Mouse (Mus musculus) MEL (cell line): ENCODE results near the gene Zg16. TPM values are rescaled to one million over a fixed set of nuclear protein-coding genes. Genes with fewer than 3 reads are reported as not detected.
A peak's percentile ranks its signal among the peaks of the same experiment; 100 is the strongest.

Experiments used
- DNase-seq: peaks from one replicate; pipeline ENCODE4 v3.0.0; 2011; ENCODE audit warnings: low read depth, low spot score
- H3K27ac ChIP-seq: 2 replicates; pipeline ENCODE4 v1.5.1; 2012; ENCODE audit warnings: low read depth, mild to moderate bottlenecking, control low read depth, low read length, moderate library complexity; ENCODE audit not compliant: control insufficient read depth
- H3K27me3 ChIP-seq, 2 experiments: fragments of 150-350 bp in 1 of 2; sonication (generic) in 1 of 2; 2 replicates each; pipeline ENCODE4 v1.6.1; 2012; ENCODE audit warnings: low read length in 2 of 2, mild to moderate bottlenecking in 2 of 2, improper control_type of control experiment in 1 of 2, moderate library complexity in 1 of 2; ENCODE audit not compliant: insufficient read depth in 2 of 2, control insufficient read depth in 1 of 2
- H3K36me3 ChIP-seq, 2 experiments: 2 replicates each; pipeline ENCODE4 v1.6.1; 2012 to 2014; ENCODE audit warnings: low read length in 2 of 2, improper control_type of control experiment in 1 of 2, inconsistent platforms in 1 of 2, mild to moderate bottlenecking in 1 of 2; ENCODE audit not compliant: insufficient read depth in 2 of 2, control insufficient read depth in 1 of 2
- H3K4me1 ChIP-seq, 2 experiments: fragments of 150-350 bp in 1 of 2; sonication (generic) in 1 of 2; 2 replicates each; pipeline ENCODE4 v1.6.1; 2012; ENCODE audit warnings: low read length in 2 of 2, improper control_type of control experiment in 1 of 2, mild to moderate bottlenecking in 1 of 2; ENCODE audit not compliant: insufficient read depth in 2 of 2, control insufficient read depth in 1 of 2
- H3K4me3 ChIP-seq, 2 experiments: fragments of 150-350 bp in 1 of 2; sonication (generic) in 1 of 2; 2 replicates each; pipeline ENCODE4 v1.5.1; 2012; ENCODE audit warnings: low read depth in 2 of 2, low read length in 2 of 2, mild to moderate bottlenecking in 2 of 2, moderate library complexity in 2 of 2, control low read depth in 1 of 2, improper control_type of control experiment in 1 of 2; ENCODE audit not compliant: control insufficient read depth in 1 of 2, insufficient read depth in 1 of 2
- H3K79me2 ChIP-seq: 2 replicates; pipeline ENCODE4 v1.6.1; 2012; ENCODE audit warnings: mild to moderate bottlenecking, low read length, moderate library complexity; ENCODE audit not compliant: control insufficient read depth, poor library complexity, insufficient read depth
- H3K9ac ChIP-seq: 2 replicates; pipeline ENCODE4 v1.6.1; 2012; ENCODE audit warnings: low read depth, mild to moderate bottlenecking, control low read depth, low read length, moderate library complexity; ENCODE audit not compliant: control insufficient read depth, poor library complexity, severe bottlenecking
- H3K9me3 ChIP-seq: fragments of 150-350 bp; sonication (generic); replicated peaks from 2 replicates; pipeline ENCODE4 v1.6.1; 2012; ENCODE audit warnings: mild to moderate bottlenecking, low read length, improper control_type of control experiment, moderate library complexity; ENCODE audit not compliant: insufficient read depth
- BHLHE40 ChIP-seq: IDR thresholded peaks from 2 replicates; pipeline ENCODE4 v1.6.1; 2012; ENCODE audit warnings: low read depth, mild to moderate bottlenecking, inconsistent platforms, low read length, improper control_type of control experiment, borderline replicate concordance
- CHD1 ChIP-seq: IDR thresholded peaks from 2 replicates; pipeline ENCODE4 v1.6.1; 2012; ENCODE audit warnings: low read depth, mild to moderate bottlenecking, inconsistent platforms, low read length, improper control_type of control experiment
- CHD2 ChIP-seq: IDR thresholded peaks from 2 replicates; pipeline ENCODE4 v1.6.1; 2011; ENCODE audit warnings: low read length, improper control_type of control experiment
- EP300 ChIP-seq, 2 experiments: IDR thresholded peaks; 2 replicates each; pipeline ENCODE4 v1.6.1; 2011; ENCODE audit warnings: improper control_type of control experiment in 2 of 2, low read length in 2 of 2, low read depth in 1 of 2, mild to moderate bottlenecking in 1 of 2
- ETS1 ChIP-seq: IDR thresholded peaks from 2 replicates; pipeline ENCODE4 v1.6.1; 2012; ENCODE audit warnings: low read depth, mild to moderate bottlenecking, inconsistent platforms, low read length, improper control_type of control experiment, moderate library complexity
- GABPA ChIP-seq: IDR thresholded peaks from 2 replicates; pipeline ENCODE4 v1.6.1; 2012; ENCODE audit warnings: low read depth, mild to moderate bottlenecking, inconsistent platforms, low read length, improper control_type of control experiment, moderate library complexity
- GATA1 ChIP-seq: IDR thresholded peaks from 2 replicates; pipeline ENCODE4 v1.6.1; 2011; ENCODE audit warnings: low read depth, low read length, improper control_type of control experiment
- HCFC1 ChIP-seq: IDR thresholded peaks from 2 replicates; pipeline ENCODE4 v1.6.1; 2012; ENCODE audit warnings: low read depth, mild to moderate bottlenecking, inconsistent platforms, low read length, improper control_type of control experiment, moderate library complexity
- KAT2A ChIP-seq: conservative IDR thresholded peaks from 2 replicates; pipeline ENCODE4 v1.6.1; 2012; ENCODE audit warnings: low read depth, low read length, improper control_type of control experiment, inconsistent platforms
- MAX ChIP-seq: IDR thresholded peaks from 2 replicates; pipeline ENCODE4 v1.6.1; 2011; ENCODE audit warnings: low read length, improper control_type of control experiment
- MAZ ChIP-seq: IDR thresholded peaks from 2 replicates; pipeline ENCODE4 v1.6.1; 2012; ENCODE audit warnings: low read depth, mild to moderate bottlenecking, inconsistent platforms, low read length, improper control_type of control experiment
- MEF2A ChIP-seq: IDR thresholded peaks from 2 replicates; pipeline ENCODE4 v1.6.1; 2014; ENCODE audit warnings: low read depth, mild to moderate bottlenecking, inconsistent platforms, low read length, improper control_type of control experiment; ENCODE audit not compliant: poor library complexity, insufficient replicate concordance, severe bottlenecking; ENCODE audit errors: extremely low read depth
- MXI1 ChIP-seq: IDR thresholded peaks from 2 replicates; pipeline ENCODE4 v1.6.1; 2011; ENCODE audit warnings: mild to moderate bottlenecking, low read depth, low read length, improper control_type of control experiment
- NELFE ChIP-seq: IDR thresholded peaks from 2 replicates; pipeline ENCODE4 v1.6.1; 2011; ENCODE audit warnings: low read depth, low read length, improper control_type of control experiment
- POLR2A ChIP-seq, 2 experiments: IDR thresholded peaks; 2 replicates each; pipeline ENCODE4 v1.6.1; 2011 to 2012; ENCODE audit warnings: low read length in 2 of 2, mild to moderate bottlenecking in 2 of 2, control low read depth in 1 of 2, improper control_type of control experiment in 1 of 2, low read depth in 1 of 2, moderate library complexity in 1 of 2; ENCODE audit not compliant: control insufficient read depth in 1 of 2, insufficient read depth in 1 of 2, poor library complexity in 1 of 2
- POLR2AphosphoS2 ChIP-seq: IDR thresholded peaks from 2 replicates; pipeline ENCODE4 v1.6.1; 2011; ENCODE audit warnings: low read length, improper control_type of control experiment
- POLR2AphosphoS5 ChIP-seq: IDR thresholded peaks from 2 replicates; pipeline ENCODE4 v1.6.1; 2012; ENCODE audit warnings: low read depth, borderline replicate concordance, mild to moderate bottlenecking, inconsistent platforms, low read length, moderate library complexity, mixed read lengths
- RCOR1 ChIP-seq: IDR thresholded peaks from 2 replicates; pipeline ENCODE4 v1.6.1; 2012; ENCODE audit warnings: low read depth, mild to moderate bottlenecking, inconsistent platforms, low read length, improper control_type of control experiment
- SIN3A ChIP-seq: IDR thresholded peaks from 2 replicates; pipeline ENCODE4 v1.6.1; 2012; ENCODE audit warnings: low read length, improper control_type of control experiment, inconsistent platforms
- TAL1 ChIP-seq: IDR thresholded peaks from 2 replicates; pipeline ENCODE4 v1.6.1; 2012; ENCODE audit warnings: mild to moderate bottlenecking, inconsistent platforms, low read length, moderate library complexity, mixed read lengths
- TCF12 ChIP-seq: IDR thresholded peaks from 2 replicates; pipeline ENCODE4 v1.6.1; 2014; ENCODE audit warnings: low read depth, mild to moderate bottlenecking, inconsistent platforms, low read length, improper control_type of control experiment, moderate library complexity
- UBTF ChIP-seq: IDR thresholded peaks from 2 replicates; pipeline ENCODE4 v1.6.1; 2012; ENCODE audit warnings: low read depth, mild to moderate bottlenecking, inconsistent platforms, low read length, improper control_type of control experiment, moderate library complexity, borderline replicate concordance; ENCODE audit not compliant: insufficient read depth
- USF1 ChIP-seq: IDR thresholded peaks from 2 replicates; pipeline ENCODE4 v1.6.1; 2014; ENCODE audit warnings: low read depth, mild to moderate bottlenecking, inconsistent platforms, low read length, improper control_type of control experiment, moderate library complexity
- USF2 ChIP-seq, 2 experiments: IDR thresholded peaks; 2 replicates each; pipeline ENCODE4 v1.6.1; 2011 to 2012; ENCODE audit warnings: improper control_type of control experiment in 2 of 2, low read length in 2 of 2, borderline replicate concordance in 1 of 2, inconsistent platforms in 1 of 2, low read depth in 1 of 2, mild to moderate bottlenecking in 1 of 2; ENCODE audit not compliant: insufficient read depth in 1 of 2
- ZNF384 ChIP-seq: IDR thresholded peaks from 2 replicates; pipeline ENCODE4 v1.6.1; 2012; ENCODE audit warnings: low read depth, mild to moderate bottlenecking, inconsistent platforms, low read length, improper control_type of control experiment
- polyA plus RNA-seq, 2 experiments: library from polyadenylated mRNA; stranded (reverse) in 1 of 2; unstranded in 1 of 2; fragments of >175 nt in 1 of 2; fragments of >200 nt in 1 of 2; gene quantifications; 2 replicates each; pipeline versions ENCODE4 v1.2.1 to v1.2.4; 2012; ENCODE audit warnings: low replicate concordance in 2 of 2, low read depth in 1 of 2; ENCODE audit not compliant: insufficient read length in 2 of 2, insufficient read depth in 1 of 2, missing spikeins in 1 of 2
- total RNA-seq: library from RNA; depleted of rRNA; stranded (reverse); fragments of 300-350 nt; gene quantifications from 2 replicates; pipeline ENCODE4 v1.2.3, GENCODE M21; 2012

Zg16 gene
- total and polyA plus RNA-seq, 3 experiments: 50.4 to 89.3 TPM; not detected in 1

DNA sequence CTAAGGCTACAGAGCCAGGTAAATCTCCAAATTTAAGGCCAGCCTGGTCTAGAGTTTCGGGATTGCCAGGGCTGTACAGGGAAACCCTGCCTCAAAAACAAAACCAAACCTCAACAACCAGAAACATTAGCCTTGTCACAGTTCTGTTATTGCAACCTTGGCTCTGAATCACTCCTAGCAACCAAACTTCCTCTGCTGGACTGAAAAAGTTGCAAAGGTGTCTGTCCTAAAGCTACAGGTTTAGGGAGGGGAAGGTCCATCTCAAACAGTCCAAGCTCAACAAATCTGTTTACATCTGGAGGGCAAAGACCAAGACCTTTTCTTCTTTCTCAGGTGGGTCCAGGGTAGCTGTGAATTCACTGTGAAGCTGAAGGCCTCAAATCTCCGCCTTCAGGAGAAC lies 76.1 kb downstream of the Zg16 start:
- no peak overlapping the region for H3K27ac ChIP-seq
- no peak overlapping the region for H3K9ac ChIP-seq
- peaks cover 26% of the 10 kb centered on the region for H3K79me2 ChIP-seq
- no peaks in the 10 kb centered on the region for H3K9me3 ChIP-seq
- TF ChIP-seq ETS1 (no peak), KAT2A (no peak), MXI1 (no peak), MAX (no peak), CHD2 (no peak), EP300 (IDR thresholded peaks at IDR 0.05; ENCODE audit: low read depth in 1 of 2, low read length in 2 of 2) (no peak), SIN3A (no peak), POLR2AphosphoS5 (no peak), UBTF (no peak), MEF2A (no peak), POLR2A (IDR thresholded peaks at IDR 0.05; ENCODE audit: control insufficient read depth in 1 of 2, insufficient read depth in 1 of 2, low read depth in 1 of 2, low read length in 2 of 2, poor library complexity in 1 of 2) (no peak), CHD1 (no peak), GABPA (no peak), ZNF384 (no peak), RCOR1 (no peak)
- H3K36me3 ChIP-seq: peaks cover 0 to 29% of the 10 kb centered on the region in 2 experiments; a peak in 2 of 4 replicates
- H3K4me3 ChIP-seq: no peak overlapping the region
- no peaks in the 10 kb centered on the region for H3K27me3 ChIP-seq
- no peak for DNase-seq
- H3K4me1 ChIP-seq: peaks cover 10 to 36% of the 10 kb centered on the region in 2 experiments

- H3K9ac ChIP-seq: peak overlapping the region; percentile 68
- no peaks in the 10 kb centered on the region for H3K27me3 ChIP-seq
- no peaks in the 10 kb centered on the region for H3K9me3 ChIP-seq
- TF ChIP-seq TAL1 (no peak), USF2 (IDR thresholded peaks at IDR 0.05; ENCODE audit: borderline replicate concordance in 1 of 2, insufficient read depth in 1 of 2, low read depth in 1 of 2, low read length in 2 of 2) (no peak), POLR2AphosphoS5 (no peak), BHLHE40 (no peak), POLR2AphosphoS2 (no peak), NELFE (no peak), KAT2A (no peak), POLR2A (IDR thresholded peaks at IDR 0.05; ENCODE audit: control insufficient read depth in 1 of 2, insufficient read depth in 1 of 2, low read depth in 1 of 2, low read length in 2 of 2, poor library complexity in 1 of 2) (no peak), GATA1 (no peak), USF1 (no peak), CHD1 (no peak), MXI1 (no peak), HCFC1 (no peak), MAZ (no peak), ZNF384 (no peak), TCF12 (no peak), CHD2 (no peak), MEF2A (no peak)
- peaks cover 0 to 24% of the 10 kb centered on the region in 2 experiments; a peak in 2 of 4 replicates for H3K36me3 ChIP-seq
- no peak for DNase-seq
- peak overlapping the region; percentile 91 for H3K27ac ChIP-seq
- peaks cover 17% of the 10 kb centered on the region for H3K79me2 ChIP-seq
- peaks cover 10 to 33% of the 10 kb centered on the region in 2 experiments for H3K4me1 ChIP-seq
- no peak overlapping the region for H3K4me3 ChIP-seq
These were observed 77.6 kb downstream of the Zg16 start for GRCm38 (mm10) chr7:127009307-127010085.
